Mouse (Mus musculus) thymus, postnatal 14 days (tissue): ENCODE measurements at regions not wholly inside any gene's neighbourhood (a gene's known extent, or its start where the extent isn't known, plus 50 kb on each side); places are given as distances from the start of the nearest gene placed in this dataset.
"Not testable (repeated sequence)": the region's sequence is repeated elsewhere in the genome, so short reads cannot be mapped to it uniquely, and the experiment has no call there.

Experiments
- DNase-seq: peaks from one replicate; pipeline ENCODE4 v3.0.0; 2021

- DNase-seq = peak; percentile 9
These were observed 262.6 kb upstream of the Ywhaq start for GRCm38 (mm10) chr12:21680026-21680425.

- not testable (repeated sequence) for DNase-seq
These were observed 231.9 kb upstream of the Ywhaq start for GRCm38 (mm10) chr12:21649381-21649780.

- DNase-seq = peak; percentile 44
These were observed 196.3 kb upstream of the Ywhaq start for GRCm38 (mm10) chr12:21613781-21614180.

- DNase-seq = no peak
These were observed 151.1 kb upstream of the Ywhaq start for GRCm38 (mm10) chr12:21568415-21569040.

- not testable (repeated sequence) for DNase-seq
These were observed 126.5 kb upstream of the Ywhaq start for GRCm38 (mm10) chr12:21543962-21544361.

GRCm38 (mm10) chr12:21543153-21543894, 125.9 kb upstream of the Ywhaq start:
- DNase-seq = peak; percentile 60

- DNase-seq = no peak
These were observed 114.3 kb upstream of the Ywhaq start for GRCm38 (mm10) chr12:21531766-21532165.

GRCm38 (mm10) chr12:21529367-21529766, 111.9 kb upstream of the Ywhaq start:
- not testable (repeated sequence) for DNase-seq

GRCm38 (mm10) chr12:21527336-21527735, 109.9 kb upstream of the Ywhaq start:
- not testable (repeated sequence) for DNase-seq

- DNase-seq = not testable (repeated sequence)
These were observed 109.5 kb upstream of the Ywhaq start for GRCm38 (mm10) chr12:21526906-21527305.

GRCm38 (mm10) chr12:21525567-21525966, 108.1 kb upstream of the Ywhaq start:
- not testable (repeated sequence) for DNase-seq

- DNase-seq = no peak
These were observed 105.2 kb upstream of the Ywhaq start for GRCm38 (mm10) chr12:21522621-21523020.

- DNase-seq = no peak
These were observed 101.6 kb upstream of the Ywhaq start for GRCm38 (mm10) chr12:21519058-21519457.

GRCm38 (mm10) chr12:21512736-21513135, 95.3 kb upstream of the Ywhaq start:
- DNase-seq = no peak

GRCm38 (mm10) chr12:21511043-21511665, 93.7 kb upstream of the Ywhaq start:
- DNase-seq = no peak

- DNase-seq = no peak
These were observed 89.6 kb upstream of the Ywhaq start for GRCm38 (mm10) chr12:21507080-21507479.

- no peak for DNase-seq
These were observed 88.4 kb upstream of the Ywhaq start for GRCm38 (mm10) chr12:21505731-21506368.

GRCm38 (mm10) chr12:21503250-21503649, 85.8 kb upstream of the Ywhaq start:
- DNase-seq = no peak

GRCm38 (mm10) chr12:21496974-21497373, 79.5 kb upstream of the Ywhaq start:
- no peak for DNase-seq

- DNase-seq = no peak
These were observed 78.1 kb upstream of the Ywhaq start for GRCm38 (mm10) chr12:21495511-21495910.

GRCm38 (mm10) chr12:21493471-21493870, 76.0 kb upstream of the Ywhaq start:
- DNase-seq = no peak

GRCm38 (mm10) chr12:21492549-21493291, 75.3 kb upstream of the Ywhaq start:
- DNase-seq = no peak

- DNase-seq = no peak
These were observed 64.2 kb upstream of the Ywhaq start for GRCm38 (mm10) chr12:21481644-21482043.
